Mouse (Mus musculus) spleen, adult 2 months (tissue): Measurements from ENCODE around the gene Phf6. TPM values are rescaled to one million over a fixed set of nuclear protein-coding genes. Genes with fewer than 3 reads are reported as not detected.
"Not testable (repeated sequence)": the region's sequence is repeated elsewhere in the genome, so short reads cannot be mapped to it uniquely, and the experiment has no call there.

Experiments
- DNase-seq, 2 experiments: peaks; one replicate each; pipeline versions ENCODE4 v3.0.0 to v3.0.0-alpha.2; 2012 to 2021; ENCODE audit warnings: low spot score in 2 of 2, low read depth in 1 of 2
- H3K27ac ChIP-seq: fragments of 200-500 bp; 2 replicates; pipeline ENCODE4 v1.5.1; 2012; ENCODE audit warnings: low read length, inconsistent platforms; ENCODE audit not compliant: insufficient read depth
- H3K27me3 ChIP-seq: fragments of 200-500 bp; 2 replicates; pipeline ENCODE4 v1.6.1; 2012; ENCODE audit warnings: mild to moderate bottlenecking, moderate library complexity, low read length, inconsistent platforms; ENCODE audit not compliant: control insufficient read depth, insufficient read depth
- H3K36me3 ChIP-seq: fragments of 200-500 bp; 2 replicates; pipeline ENCODE4 v1.6.1; 2012; ENCODE audit warnings: mild to moderate bottlenecking, low read length, inconsistent platforms; ENCODE audit not compliant: control insufficient read depth, insufficient read depth
- H3K4me1 ChIP-seq: fragments of 200-500 bp; 2 replicates; pipeline ENCODE4 v1.6.1; 2011; ENCODE audit warnings: inconsistent platforms; ENCODE audit not compliant: control insufficient read depth, insufficient read depth, insufficient read length
- H3K4me3 ChIP-seq: fragments of 200-500 bp; 2 replicates; pipeline ENCODE4 v1.5.1; 2011; ENCODE audit warnings: mild to moderate bottlenecking, inconsistent platforms; ENCODE audit not compliant: insufficient read depth, insufficient read length; ENCODE audit errors: extremely low read depth
- CTCF ChIP-seq: fragments of 200-500 bp; IDR thresholded peaks from 2 replicates; pipeline ENCODE4 v1.5.1; 2011; ENCODE audit warnings: mild to moderate bottlenecking, inconsistent platforms; ENCODE audit not compliant: insufficient read depth, insufficient read length, insufficient replicate concordance; ENCODE audit errors: extremely low read depth
- POLR2A ChIP-seq: fragments of 200-500 bp; IDR thresholded peaks from 2 replicates; pipeline ENCODE4 v1.6.1; 2011; ENCODE audit warnings: low read depth, low read length, inconsistent platforms
- WGBS: fragments of 180-500 bp; shearing (Covaris S2); methylation state at CpG from one replicate; pipeline ENCODE4 v1.1.7; 2018; 5-methylcytosine and 5-hydroxymethylcytosine counted together
- polyA plus RNA-seq: library from polyadenylated mRNA; depleted of rRNA; stranded (reverse); fragments of >200 nt; gene quantifications from 2 replicates; pipeline ENCODE4 v1.2.3, GENCODE M21; 2012

The Phf6 gene
- polyA plus RNA-seq, 1 experiment = 1.5 TPM

DNA sequence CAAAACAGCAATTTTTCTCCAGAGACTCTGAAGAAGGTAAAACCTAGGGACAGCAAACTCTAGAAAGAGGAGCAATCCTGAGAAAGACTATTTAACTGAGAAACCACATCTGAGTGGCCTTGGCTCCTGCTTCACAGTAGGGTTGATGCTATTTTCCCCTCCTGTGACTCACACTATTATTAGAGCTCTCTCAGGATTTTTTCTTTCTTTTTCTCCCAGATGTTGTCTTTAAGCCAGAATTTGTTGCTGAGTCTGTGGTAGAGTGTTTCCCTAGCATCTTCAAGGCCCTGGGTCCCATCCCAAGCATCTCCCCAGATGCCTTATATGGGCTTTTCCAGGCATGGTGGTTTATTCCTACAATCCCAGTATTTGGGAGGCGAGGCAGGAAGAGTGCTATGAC, 60.1 kb downstream of the Phf6 start:
- 81% methylated on average over 1 of the region's 1 CpGs for WGBS
- no peak for DNase-seq
- no peak overlapping the region for H3K27ac ChIP-seq

DNA sequence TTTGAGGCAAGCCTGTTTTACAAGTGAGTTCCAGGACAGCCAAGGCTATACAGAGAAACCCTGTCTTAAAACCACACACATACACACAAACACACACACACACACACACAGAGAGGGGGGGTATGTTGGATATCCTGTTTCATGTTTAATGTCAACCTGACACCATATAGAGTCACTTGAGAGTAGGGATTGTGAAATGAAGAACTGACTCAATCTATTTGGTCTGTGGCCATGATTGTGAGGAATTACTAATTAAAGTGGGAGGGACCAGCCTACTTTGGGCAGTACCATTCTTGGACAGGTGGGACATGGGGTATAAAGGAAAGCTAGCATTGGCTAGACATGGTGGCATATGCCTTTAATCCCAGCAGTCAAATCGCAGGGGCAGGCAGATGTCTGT, 60.6 kb downstream of the Phf6 start:
- DNase-seq = no peak
- Histone ChIP-seq H3K36me3 (no peaks in the 10 kb centered on the region), H3K4me3 (no peak overlapping the region), H3K4me1 (peaks cover 4% of the 10 kb centered on the region; the same call in 1 of the 2 replicates), H3K27ac (no peak overlapping the region), H3K27me3 (no peaks in the 10 kb centered on the region)
- WGBS = 80% methylated on average over 1 of the region's 1 CpGs
- TF ChIP-seq CTCF (no peak), POLR2A (no peak)

More for the DNA sequence above, 60.1 kb downstream of the Phf6 start:
- H3K4me1 ChIP-seq = peaks cover 4% of the 10 kb centered on the region; the same call in 1 of the 2 replicates
- H3K27me3 ChIP-seq = no peaks in the 10 kb centered on the region
- TF ChIP-seq POLR2A (no peak), CTCF (no peak)
- no peaks in the 10 kb centered on the region for H3K36me3 ChIP-seq
- no peak overlapping the region for H3K4me3 ChIP-seq

GRCm38 (mm10) chrX:52978576-52978975, 66.5 kb downstream of the Phf6 start:
- no peak overlapping the region for H3K4me3 ChIP-seq
- no peaks in the 10 kb centered on the region for H3K4me1 ChIP-seq
- no peaks in the 10 kb centered on the region for H3K27me3 ChIP-seq
- TF ChIP-seq POLR2A (no peak), CTCF (no peak)
- 60% methylated on average over 1 of the region's 1 CpGs for WGBS
- no peak for DNase-seq
- H3K36me3 ChIP-seq = no peaks in the 10 kb centered on the region
- no peak overlapping the region for H3K27ac ChIP-seq

DNA sequence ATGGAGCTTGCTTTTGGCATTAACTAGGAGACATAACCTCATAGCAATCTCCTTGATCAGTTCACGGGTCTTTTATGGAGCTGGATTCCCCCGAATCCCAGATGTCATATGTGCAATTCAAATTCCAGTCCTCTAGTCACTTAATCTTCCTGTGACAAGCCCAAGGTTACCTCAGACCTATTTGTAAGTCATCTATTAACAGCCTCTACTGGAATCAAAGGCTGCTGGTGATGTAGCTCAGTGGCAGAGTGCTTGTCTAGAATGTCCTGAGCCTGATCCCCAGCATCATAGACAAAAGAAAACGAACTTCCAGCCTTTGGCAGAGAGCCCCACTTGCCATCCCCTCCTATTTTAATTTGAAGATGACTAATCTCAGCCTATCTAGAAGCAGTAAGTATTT, 69.3 kb downstream of the Phf6 start:
- Histone ChIP-seq H3K36me3 (no peaks in the 10 kb centered on the region), H3K27ac (no peak overlapping the region), H3K4me1 (no peaks in the 10 kb centered on the region), H3K27me3 (no peaks in the 10 kb centered on the region), H3K4me3 (no peak overlapping the region)
- no peak for DNase-seq
- WGBS = 78% methylated on average over 3 of the region's 3 CpGs
- TF ChIP-seq CTCF (no peak), POLR2A (no peak)

DNA sequence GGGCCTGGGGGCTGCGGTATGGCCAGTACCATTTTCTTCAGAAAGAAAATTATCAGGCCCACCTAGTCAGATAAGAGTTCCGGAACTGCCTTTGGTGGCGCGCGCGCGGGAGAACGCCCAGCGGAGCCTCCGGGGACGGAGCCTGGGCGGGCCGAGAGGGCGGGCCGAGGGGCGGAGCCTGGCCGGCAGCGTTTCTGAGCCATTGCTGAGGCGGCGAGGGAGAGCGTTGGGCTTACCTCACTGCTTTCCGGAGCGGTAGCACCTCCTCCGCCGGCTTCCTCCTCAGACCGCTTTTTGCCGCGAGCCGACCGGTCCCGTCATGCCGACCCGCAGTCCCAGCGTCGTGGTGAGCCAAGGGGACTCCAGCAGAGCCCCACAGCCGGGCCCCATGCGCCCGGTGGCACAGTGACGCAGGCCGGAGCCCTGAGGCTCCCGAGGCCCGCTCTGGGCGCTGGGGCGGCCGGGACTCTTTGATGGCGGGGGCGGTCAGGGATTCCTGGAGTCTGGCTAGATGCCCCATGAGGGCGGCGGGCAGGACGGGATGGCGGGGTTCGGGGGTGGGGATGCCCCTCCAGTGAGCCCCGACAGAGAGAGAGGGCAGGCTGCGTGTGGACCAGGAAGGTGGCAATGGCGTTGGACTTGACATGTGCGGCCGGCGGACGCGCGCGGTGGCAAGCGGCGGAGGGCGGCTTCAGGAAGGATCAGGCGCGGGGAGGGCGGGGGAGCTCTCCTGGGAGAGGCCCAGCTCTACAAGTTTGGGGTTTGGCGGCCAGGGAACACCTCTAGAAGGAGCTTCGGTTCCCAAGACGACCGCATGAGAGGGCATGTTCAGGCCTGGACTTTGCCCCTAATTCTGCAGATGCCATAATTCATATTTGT, 76.1 kb downstream of the Phf6 start, which contains the start of gene Hprt:
Hprt (plus strand) TSS at position 233 of the 879 bp plus-strand sequence.
- WGBS = 37% methylated on average over 72 of the region's 72 CpGs
- H3K27ac ChIP-seq = peak within 1 kb of the TSS; percentile 90
- H3K4me1 ChIP-seq = peaks cover 3% of the 10 kb centered on the region; the same call in 1 of the 2 replicates
- peak within 1 kb of the TSS; percentile 71 for H3K4me3 ChIP-seq
- peak; percentile 89 for TF ChIP-seq POLR2A
- no peak for TF ChIP-seq CTCF
- DNase-seq = peak; percentile 74 to 87
- no peaks in the 10 kb centered on the region for H3K27me3 ChIP-seq
- no peaks in the 10 kb centered on the region for H3K36me3 ChIP-seq

GRCm38 (mm10) chrX:52994726-52995125, 82.7 kb downstream of the Phf6 start:
- H3K27ac ChIP-seq, H3K36me3 ChIP-seq, H3K4me1 ChIP-seq, H3K27me3 ChIP-seq, DNase-seq, H3K4me3 ChIP-seq: not testable (repeated sequence)
- WGBS = 63% methylated on average over 5 of the region's 5 CpGs

DNA sequence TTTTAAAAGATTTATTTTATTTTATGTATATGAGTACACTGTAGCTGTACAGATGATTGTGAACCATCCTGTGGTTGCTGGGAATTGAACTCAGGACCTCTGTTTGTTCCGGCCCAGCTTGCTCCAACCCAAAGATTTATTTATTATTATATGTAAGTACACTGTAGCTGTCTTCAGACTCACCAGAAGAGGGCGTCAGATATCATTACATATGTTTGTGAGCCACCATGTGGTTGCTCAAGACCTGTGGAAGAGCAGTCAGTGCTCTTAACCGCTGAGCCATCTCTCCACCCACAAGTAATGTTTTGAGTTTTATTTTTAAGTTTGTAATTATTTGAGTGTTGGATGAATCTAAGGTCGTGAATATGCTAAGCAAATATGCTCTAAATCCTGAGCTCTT, 92.8 kb downstream of the Phf6 start:
- H3K36me3 ChIP-seq = not testable (repeated sequence)

More for the DNA sequence above, 92.8 kb downstream of the Phf6 start:
- WGBS = 66% methylated on average over 4 of the region's 4 CpGs
- H3K4me1 ChIP-seq, DNase-seq, H3K4me3 ChIP-seq, H3K27me3 ChIP-seq, H3K27ac ChIP-seq: not testable (repeated sequence)
